In genomic region chr16:45389041-45389440, GRCm38 (mm10) we compare ENCODE assay signal across 21 mouse cellular contexts. TPM values are rescaled to one million over a fixed set of nuclear protein-coding genes. Genes with fewer than 3 reads are reported as not detected.
DNase-seq lines count a peak whose midpoint lies in the region; ATAC-seq and TF ChIP-seq lines count a peak whose summit lies in the region.
"Had no signal": no experiment of that assay in that cellular context is flagged by ENCODE, and none has a peak within 500 bp of the region (broad histone marks: within the 10 kb centered on the region; RNA-seq: fewer than 3 reads in every experiment).

No protein-coding gene starts in this region.

- peaks cover 9% of the 10 kb centered on the region for H3K4me1 ChIP-seq in spleen, adult 2 months (ENCODE audit: control insufficient read depth, insufficient read depth, insufficient read length)
- H3K4me1 ChIP-seq in forebrain, embryonic 10.5 days: peaks cover 19% of the 10 kb centered on the region
- H3K4me1 ChIP-seq: embryonic facial prominence, embryonic 10.5 days; embryonic facial prominence, embryonic 12.5 days had no signal

- no peak for TF ChIP-seq CTCF in spleen, adult 2 months (IDR thresholded peaks at IDR 0.05; ENCODE audit: extremely low read depth, insufficient read depth, insufficient read length, insufficient replicate concordance)

- peak; percentile 17 for ATAC-seq in activated CD4-positive, CD25-positive, alpha-beta regulatory T cell, adult 4 months
- ATAC-seq: forebrain, embryonic 14.5 days; forebrain, embryonic 16.5 days; Patski had no signal

- no peaks in the 10 kb centered on the region for H3K27me3 ChIP-seq in spleen, adult 2 months (ENCODE audit: control insufficient read depth, insufficient read depth, low read length)
- H3K27me3 ChIP-seq in splenic B cell, adult 2 months (ENCODE audit: control insufficient read depth, insufficient read depth, low read length, poor library complexity, severe bottlenecking): no peaks in the 10 kb centered on the region
- no peaks in the 10 kb centered on the region for H3K27me3 ChIP-seq in forebrain, embryonic 10.5 days (ENCODE audit: poor library complexity, severe bottlenecking)
- H3K27me3 ChIP-seq: embryonic facial prominence, embryonic 12.5 days; forebrain, embryonic 12.5 days; Patski had no signal

- 71% methylated on average over 2 of the region's 2 CpGs for WGBS in spleen, adult 2 months
- 89% methylated on average over 2 of the region's 2 CpGs for WGBS in forebrain, embryonic 10.5 days

- no peak for TF ChIP-seq POLR2A in spleen, adult 2 months (IDR thresholded peaks at IDR 0.05; ENCODE audit: low read depth, low read length)

- H3K36me3 ChIP-seq in spleen, adult 2 months (ENCODE audit: control insufficient read depth, insufficient read depth, low read length): peaks cover 13% of the 10 kb centered on the region
- peaks cover 5% of the 10 kb centered on the region; the same call in 1 of the 2 replicates for H3K36me3 ChIP-seq in splenic B cell, adult 2 months (ENCODE audit: control insufficient read depth, insufficient read depth, low read length, poor library complexity, severe bottlenecking)
- H3K36me3 ChIP-seq in forebrain, embryonic 10.5 days (replicated peaks): no peaks in the 10 kb centered on the region
- H3K36me3 ChIP-seq: embryonic facial prominence, embryonic 10.5 days; embryonic facial prominence, embryonic 12.5 days; G1E had no signal

- no peaks in the 10 kb centered on the region for H3K9me3 ChIP-seq in forebrain, embryonic 10.5 days
- H3K9me3 ChIP-seq: embryonic facial prominence, embryonic 10.5 days; embryonic facial prominence, embryonic 12.5 days; forebrain, embryonic 12.5 days; G1E had no signal

- no peak for DNase-seq in spleen, adult 2 months (ENCODE audit: low read depth in 1 of 2, low spot score in 2 of 2)
- DNase-seq in spleen, postnatal 4 days (ENCODE audit: low spot score in 2 of 2): no peak
- peak; percentile 27 for DNase-seq in splenic B cell, adult 2 months (ENCODE audit: low read depth, low spot score)
- DNase-seq in testis, postnatal 14 days (ENCODE audit: low spot score): no peak
- no peak for DNase-seq in forebrain, embryonic 10.5 days (ENCODE audit: extremely low spot score, low spot score)
- DNase-seq: adrenal gland, adult 2 months; adrenal gland, postnatal 14 days; adrenal gland, postnatal 36 days; cerebellum, adult 11-12 months; cerebellum, adult 2 months; cerebellum, adult 9-10 months; cerebellum, postnatal 10 days; cerebellum, postnatal 25 days had no signal

- H3K27ac ChIP-seq in spleen, adult 2 months (ENCODE audit: insufficient read depth, low read length): peak overlapping the region; percentile 57; the same call in 1 of the 2 replicates
- H3K27ac ChIP-seq in forebrain, embryonic 10.5 days: no peak overlapping the region
- H3K27ac ChIP-seq: embryonic facial prominence, embryonic 10.5 days; embryonic facial prominence, embryonic 12.5 days; forebrain, embryonic 12.5 days had no signal

- H3K4me3 ChIP-seq in spleen, adult 2 months (ENCODE audit: extremely low read depth, insufficient read depth, insufficient read length): no peak overlapping the region
- H3K4me3 ChIP-seq in forebrain, embryonic 10.5 days: no peak overlapping the region
- H3K4me3 ChIP-seq: embryonic facial prominence, embryonic 10.5 days; embryonic facial prominence, embryonic 12.5 days; forebrain, embryonic 12.5 days had no signal

RNA-seq across cellular contexts. Expression of gene Cd200, which starts 19.8 kb away (rescaled TPM):
- polyA plus RNA-seq in spleen, adult 2 months (2012; rRNA removed): 52.7 and 56.1 TPM in 2 replicates
- polyA plus RNA-seq in activated CD4-positive, CD25-positive, alpha-beta regulatory T cell, adult 4 months (2017; shearing (Covaris generic)): 100 to 1,000 TPM; 223 to 237 TPM
- 7.1 and 10.2 TPM in 2 replicates for polyA plus RNA-seq in forebrain, embryonic 10.5 days (2016; fragmentation: Nextera tagmentation; extraction: Ambion mirVana)
- polyA plus RNA-seq: G1E had no signal
